Mouse (Mus musculus) myocyte (in vitro differentiated cells): Measurements from ENCODE around the gene Nfe2l3. TPM values are rescaled to one million over a fixed set of nuclear protein-coding genes. Genes with fewer than 3 reads are reported as not detected.

Experiments
- H3K27me3 ChIP-seq: one replicate; pipeline ENCODE4 v1.6.1; 2011; ENCODE audit not compliant: control insufficient read depth, insufficient read depth, insufficient read length
- H3K36me3 ChIP-seq: one replicate; pipeline ENCODE4 v1.6.1; 2011; ENCODE audit not compliant: control insufficient read depth, insufficient read depth
- H3K4me2 ChIP-seq: one replicate; pipeline ENCODE4 v1.6.1; 2011; ENCODE audit warnings: low read depth, control low read depth
- H3K4me3 ChIP-seq: one replicate; pipeline ENCODE4 v1.5.1; 2011; ENCODE audit warnings: mild to moderate bottlenecking, control low read depth, moderate library complexity
- H3K79me2 ChIP-seq: one replicate; pipeline ENCODE4 v1.6.1; 2011; ENCODE audit not compliant: control insufficient read depth, insufficient read depth
- H3ac ChIP-seq: one replicate; pipeline ENCODE4 v1.6.1; 2011; ENCODE audit not compliant: control insufficient read depth, insufficient read length
- CEBPB ChIP-seq: IDR thresholded peaks from 2 replicates; pipeline ENCODE4 v1.6.1; 2011; ENCODE audit warnings: mild to moderate bottlenecking, moderate library complexity; ENCODE audit not compliant: poor library complexity, insufficient read depth, severe bottlenecking
- E2F4 ChIP-seq: IDR thresholded peaks from one replicate; pipeline ENCODE4 v1.6.1; 2011; ENCODE audit warnings: mild to moderate bottlenecking, control low read depth, moderate library complexity; ENCODE audit not compliant: insufficient read depth
- MAX ChIP-seq: IDR thresholded peaks from one replicate; pipeline ENCODE4 v1.6.1; 2011; ENCODE audit warnings: low read depth, mild to moderate bottlenecking, control low read depth
- MYOD1 ChIP-seq, 3 experiments: IDR thresholded peaks; one replicate each; pipeline ENCODE4 v1.6.1; 2011; ENCODE audit warnings: control low read depth in 2 of 3, low read depth in 2 of 3, mild to moderate bottlenecking in 2 of 3, moderate library complexity in 1 of 3; ENCODE audit not compliant: insufficient read length in 2 of 3, control insufficient read depth in 1 of 3
- MYOG ChIP-seq, 3 experiments: IDR thresholded peaks; one replicate each; pipeline ENCODE4 v1.6.1; 2011; ENCODE audit warnings: control low read depth in 2 of 3, low read depth in 2 of 3, mild to moderate bottlenecking in 2 of 3; ENCODE audit not compliant: insufficient read length in 2 of 3, control insufficient read depth in 1 of 3, insufficient read depth in 1 of 3
- POLR2A ChIP-seq: IDR thresholded peaks from one replicate; pipeline ENCODE4 v1.6.1; 2011; ENCODE audit warnings: low read depth, mild to moderate bottlenecking, control low read depth, moderate library complexity; ENCODE audit not compliant: insufficient read length
- POLR2AphosphoS2 ChIP-seq: IDR thresholded peaks from one replicate; pipeline ENCODE4 v1.6.1; 2011; ENCODE audit warnings: low read depth, control low read depth; ENCODE audit not compliant: insufficient read length
- REST ChIP-seq: IDR thresholded peaks from one replicate; pipeline ENCODE4 v1.6.1; 2011; ENCODE audit warnings: mild to moderate bottlenecking, control low read depth, moderate library complexity; ENCODE audit not compliant: insufficient read depth, insufficient read length
- SRF ChIP-seq: IDR thresholded peaks from one replicate; pipeline ENCODE4 v1.6.1; 2011; ENCODE audit warnings: low read depth; ENCODE audit not compliant: control insufficient read depth, insufficient read length
- TCF12 ChIP-seq: IDR thresholded peaks from one replicate; pipeline ENCODE4 v1.6.1; 2011; ENCODE audit warnings: mild to moderate bottlenecking, control low read depth; ENCODE audit not compliant: poor library complexity, insufficient read depth, severe bottlenecking
- TCF3 ChIP-seq: IDR thresholded peaks from one replicate; pipeline ENCODE4 v1.6.1; 2011; ENCODE audit warnings: low read depth, control low read depth; ENCODE audit not compliant: insufficient read length
- USF1 ChIP-seq: IDR thresholded peaks from one replicate; pipeline ENCODE4 v1.6.1; 2011; ENCODE audit warnings: low read depth, mild to moderate bottlenecking, control low read depth, moderate library complexity
- polyA plus RNA-seq: library from polyadenylated mRNA; unstranded; fragments of >200 nt; fragmentation: generic; extraction: Trizol; gene quantifications from one replicate; pipeline ENCODE4 v1.2.1, GENCODE M21; 2012; ENCODE audit warnings: missing spikeins

Nfe2l3 gene
- polyA plus RNA-seq, 1 experiment, result 0.06 TPM

DNA sequence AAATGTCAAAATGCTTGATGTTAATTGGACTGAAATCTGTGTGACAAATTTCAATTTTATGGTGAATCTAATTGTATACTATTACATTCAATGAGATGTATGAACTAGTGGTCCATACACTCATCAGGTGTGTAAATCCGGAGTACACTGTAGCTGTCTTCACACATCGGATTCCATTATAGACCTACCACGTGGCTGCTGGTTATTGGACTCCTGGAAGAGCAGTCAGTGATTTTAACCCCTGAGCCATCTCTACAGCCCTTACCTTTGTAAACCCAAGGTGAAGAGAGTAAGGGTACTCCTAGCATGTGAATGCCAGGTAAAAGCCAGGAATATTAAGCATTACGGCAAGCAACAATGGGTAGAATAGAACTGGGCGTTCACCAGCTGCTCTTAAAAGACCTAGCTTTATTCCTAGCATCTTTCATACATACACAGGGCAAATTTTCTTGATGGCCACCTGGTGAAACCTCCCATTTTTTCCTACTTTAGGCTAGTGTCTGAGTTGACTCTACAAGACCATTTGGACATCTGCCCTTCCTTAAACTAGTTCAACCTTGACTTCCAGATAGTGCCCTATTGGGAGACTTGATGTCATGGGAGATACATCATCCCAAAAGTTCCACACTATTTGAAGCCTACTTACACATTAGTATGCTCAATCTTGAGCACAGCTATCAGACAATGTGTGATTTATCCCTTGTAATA is 27.0 kb downstream of the Nfe2l3 start:
- TF ChIP-seq MYOG (IDR thresholded peaks at IDR 0.05; ENCODE audit: control insufficient read depth in 1 of 3, insufficient read depth in 1 of 3, insufficient read length in 2 of 3, low read depth in 2 of 3), result no peak
- TF ChIP-seq MAX, result no peak
- TF ChIP-seq SRF, result no peak
- TF ChIP-seq MYOD1 (IDR thresholded peaks at IDR 0.05; ENCODE audit: control insufficient read depth in 1 of 3, insufficient read length in 2 of 3, low read depth in 2 of 3), result no peak
- no peak for TF ChIP-seq POLR2AphosphoS2
- TF ChIP-seq POLR2A, result no peak
- TF ChIP-seq USF1, result no peak
- no peak for TF ChIP-seq CEBPB
- no peak for TF ChIP-seq REST
- TF ChIP-seq TCF3, result no peak
- no peak for TF ChIP-seq E2F4
- Histone ChIP-seq H3K27me3 (no peaks in the 10 kb centered on the region), H3K4me3 (no peak overlapping the region), H3K79me2 (peaks cover 17% of the 10 kb centered on the region), H3K36me3 (peaks cover 60% of the 10 kb centered on the region), H3K4me2 (no peak overlapping the region), H3ac (no peak overlapping the region)

- H3K36me3 ChIP-seq, result peaks cover 66% of the 10 kb centered on the region
- H3K4me2 ChIP-seq, result no peak overlapping the region
- peaks cover 22% of the 10 kb centered on the region for H3K79me2 ChIP-seq
- TF ChIP-seq POLR2AphosphoS2, result peak; percentile 19
- no peak for TF ChIP-seq CEBPB
- peak; percentile 10 for TF ChIP-seq POLR2A
- TF ChIP-seq USF1, result no peak
- no peaks in the 10 kb centered on the region for H3K27me3 ChIP-seq
- H3ac ChIP-seq, result no peak overlapping the region
- H3K4me3 ChIP-seq, result no peak overlapping the region
These were observed 27.5 kb downstream of the Nfe2l3 start for GRCm38 (mm10) chr6:51460021-51460360.

DNA sequence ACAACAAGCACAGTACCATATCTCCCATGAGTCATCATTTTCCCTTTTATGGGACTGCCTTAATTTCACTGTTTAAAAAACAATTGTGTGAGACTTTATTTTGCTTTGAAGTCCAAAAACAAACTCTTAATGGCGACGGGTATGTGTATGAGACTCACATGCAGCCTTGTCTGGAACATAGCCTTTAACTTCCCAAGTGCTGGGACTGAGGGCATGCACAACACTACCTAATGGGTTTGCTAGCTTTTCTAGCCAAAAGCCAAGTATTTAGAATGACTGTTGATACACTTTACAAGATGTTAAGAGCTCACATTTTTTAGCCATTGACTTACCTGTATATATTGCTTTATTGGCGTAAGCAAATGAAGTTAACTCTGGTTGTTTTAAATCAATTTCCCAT is 27.9 kb downstream of the Nfe2l3 start:
- Histone ChIP-seq H3K79me2 (peaks cover 26% of the 10 kb centered on the region), H3K4me2 (no peak overlapping the region), H3K27me3 (no peaks in the 10 kb centered on the region), H3K4me3 (no peak overlapping the region), H3K36me3 (peaks cover 69% of the 10 kb centered on the region), H3ac (no peak overlapping the region)
- TF ChIP-seq SRF (no peak), POLR2AphosphoS2 (peak; percentile 7)

DNA sequence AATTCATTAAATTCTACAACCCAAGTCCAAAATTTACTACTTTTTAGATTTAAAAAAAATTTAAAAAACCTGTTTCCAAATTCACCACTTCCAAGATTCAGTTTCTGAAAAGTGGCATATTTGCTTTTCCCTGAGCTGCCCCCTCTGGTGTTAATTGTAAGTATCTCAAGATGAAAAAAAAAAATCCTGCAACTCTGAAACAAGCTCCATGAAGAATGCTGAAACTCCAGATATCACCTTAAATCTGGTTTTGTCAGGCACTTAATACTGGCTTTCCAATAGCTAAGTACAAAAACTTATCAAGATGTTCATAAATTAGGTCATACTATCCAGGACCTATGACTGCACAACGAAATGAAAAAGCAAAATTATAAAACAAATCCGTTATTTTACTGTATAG is 35.2 kb downstream of the Nfe2l3 start:
- no peak for TF ChIP-seq TCF3
- no peak for TF ChIP-seq REST
- TF ChIP-seq TCF12, result no peak
- TF ChIP-seq SRF, result no peak
- TF ChIP-seq MYOD1 (IDR thresholded peaks at IDR 0.05; ENCODE audit: control insufficient read depth in 1 of 3, insufficient read length in 2 of 3, low read depth in 2 of 3), result no peak
- no peak for TF ChIP-seq MYOG (IDR thresholded peaks at IDR 0.05; ENCODE audit: control insufficient read depth in 1 of 3, insufficient read depth in 1 of 3, insufficient read length in 2 of 3, low read depth in 2 of 3)
- TF ChIP-seq CEBPB, result no peak
- TF ChIP-seq E2F4, result no peak
- no peak for TF ChIP-seq USF1
- TF ChIP-seq POLR2AphosphoS2, result no peak
- TF ChIP-seq MAX, result no peak
- no peak for TF ChIP-seq POLR2A
- Histone ChIP-seq H3K4me2 (peak overlapping the region; percentile 88), H3K4me3 (peak overlapping the region; percentile 80), H3K36me3 (peaks cover 50% of the 10 kb centered on the region), H3K79me2 (peaks cover 82% of the 10 kb centered on the region), H3ac (no peak overlapping the region), H3K27me3 (no peaks in the 10 kb centered on the region)

DNA sequence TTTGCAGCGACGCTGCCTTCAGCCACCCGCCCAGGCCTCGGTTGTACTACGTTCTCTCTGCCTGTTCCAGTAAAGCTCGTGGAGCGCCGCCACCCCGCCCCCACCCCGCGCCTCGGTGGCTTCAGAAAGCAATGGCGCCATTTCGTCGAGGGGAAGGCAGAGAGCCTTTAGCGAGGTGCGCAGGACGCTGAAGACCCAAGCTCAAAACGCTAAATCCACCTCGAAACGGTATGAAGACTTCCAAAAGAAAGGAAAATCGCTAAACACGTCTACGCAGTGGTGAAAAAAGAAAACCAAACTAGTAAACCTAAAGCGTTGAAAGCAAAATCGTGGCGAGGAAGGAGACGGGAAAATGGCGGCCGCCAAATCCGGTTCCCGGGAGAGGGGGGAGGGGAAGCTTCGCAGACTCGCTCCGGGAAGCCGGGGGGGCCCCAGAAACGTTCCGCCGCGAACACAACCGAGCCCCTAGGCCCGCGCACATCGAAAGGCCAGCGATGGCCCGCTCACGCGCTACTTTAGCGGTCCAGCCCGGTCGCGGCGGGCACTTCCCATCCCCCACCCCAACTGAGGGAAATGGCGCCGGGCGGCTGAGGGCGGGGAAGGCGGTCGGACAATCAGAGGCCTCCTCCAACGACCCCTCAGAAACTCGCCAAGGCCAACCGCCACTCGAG is 36.6 kb downstream of the Nfe2l3 start:
- peaks cover 87% of the 10 kb centered on the region for H3K79me2 ChIP-seq
- peak overlapping the region; percentile 80 for H3K4me3 ChIP-seq
- TF ChIP-seq MYOG (IDR thresholded peaks at IDR 0.05; ENCODE audit: control insufficient read depth in 1 of 3, insufficient read depth in 1 of 3, insufficient read length in 2 of 3, low read depth in 2 of 3), result no peak
- TF ChIP-seq POLR2AphosphoS2, result peak; percentile 48
- no peaks in the 10 kb centered on the region for H3K27me3 ChIP-seq
- no peak overlapping the region for H3K4me2 ChIP-seq
- peak overlapping the region; percentile 83 for H3ac ChIP-seq
- H3K36me3 ChIP-seq, result peaks cover 48% of the 10 kb centered on the region
